Mouse (Mus musculus): ENCODE results near the gene Enthd1. TPM values are rescaled to one million over a fixed set of nuclear protein-coding genes. Genes with fewer than 3 reads are reported as not detected.
A peak's percentile ranks its signal among the peaks of the same experiment; 100 is the strongest.

The Enthd1 gene
- not detected in 2 replicates for polyA plus RNA-seq (2015; fragmentation: Nextera tagmentation; extraction: Ambion mirVana)

DNA sequence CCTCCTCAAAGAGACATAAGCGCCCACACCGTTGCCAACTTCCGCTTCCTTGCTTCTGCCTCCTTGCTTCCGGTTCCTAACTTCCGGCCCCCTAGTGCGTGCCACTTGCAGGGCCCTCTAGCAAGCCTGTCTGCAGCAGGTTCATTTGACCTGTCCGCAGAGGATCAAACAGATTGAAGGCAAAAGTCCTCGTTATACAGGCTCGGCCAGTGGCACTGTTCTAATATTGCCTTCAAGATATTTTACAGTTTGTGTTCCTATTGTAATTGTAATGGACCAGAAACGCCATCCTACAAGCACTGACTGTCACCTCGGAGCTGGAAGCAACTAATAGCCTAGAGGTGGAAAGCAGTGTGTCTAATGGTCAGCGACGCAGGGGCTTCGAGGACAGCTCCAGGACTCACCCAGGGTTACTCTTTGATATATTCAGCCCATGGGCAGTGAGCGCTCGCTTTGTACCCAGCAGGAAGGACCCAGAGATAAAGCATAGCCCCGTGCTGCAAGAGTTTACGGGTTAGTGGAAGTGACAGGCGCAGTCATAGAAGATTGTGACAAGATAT is at the start of gene Enthd1:
Gene Enthd1, minus strand, starts transcription at position 51 of the 560 bp plus-strand sequence.
- H3K36me3 ChIP-seq (replicated peaks): no peaks in the 10 kb centered on the region
- no peak for ATAC-seq (ENCODE audit: insufficient read depth)
- no peaks in the 10 kb centered on the region for H3K4me1 ChIP-seq (replicated peaks)
- no peak within 1 kb of the TSS for H3K9ac ChIP-seq
- peaks cover 65% of the 10 kb centered on the region for H3K27me3 ChIP-seq
- WGBS (ENCODE audit: insufficient replicate concordance): 56% methylated on average over 19 of the region's 19 CpGs
- no peak within 1 kb of the TSS for H3K4me2 ChIP-seq
- H3K4me3 ChIP-seq (replicated peaks): no peak within 1 kb of the TSS
- H3K27ac ChIP-seq (replicated peaks): no peak within 1 kb of the TSS
- no peaks in the 10 kb centered on the region for H3K9me3 ChIP-seq (replicated peaks)

GRCm38 (mm10) chr15:80613904-80614303 is 48.9 kb upstream of the Enthd1 start:
- H3K4me2 ChIP-seq: no peak overlapping the region
- no peaks in the 10 kb centered on the region for H3K36me3 ChIP-seq (replicated peaks)
- H3K9me3 ChIP-seq (replicated peaks): no peaks in the 10 kb centered on the region
- WGBS (ENCODE audit: insufficient replicate concordance): 44% methylated on average over 5 of the region's 5 CpGs
- H3K27ac ChIP-seq (replicated peaks): no peak overlapping the region
- H3K4me1 ChIP-seq (replicated peaks): peaks cover 47% of the 10 kb centered on the region
- no peak overlapping the region for H3K9ac ChIP-seq
- no peak for ATAC-seq (ENCODE audit: insufficient read depth)
- H3K27me3 ChIP-seq: peaks cover 53% of the 10 kb centered on the region
- no peak overlapping the region for H3K4me3 ChIP-seq (replicated peaks)

- WGBS (ENCODE audit: insufficient replicate concordance): 61% methylated on average over 5 of the region's 5 CpGs
- no peak for ATAC-seq (ENCODE audit: insufficient read depth)
These were observed 46.5 kb upstream of the Enthd1 start for GRCm38 (mm10) chr15:80611478-80611877.

GRCm38 (mm10) chr15:80610335-80610734 is 45.4 kb upstream of the Enthd1 start:
- H3K9ac ChIP-seq: 0 out of 2 replicates have a peak overlapping the region, but pooled peaks have one; percentile 15
- 28% methylated on average over 2 of the region's 2 CpGs for WGBS (ENCODE audit: insufficient replicate concordance)
- peaks cover 40% of the 10 kb centered on the region for H3K27me3 ChIP-seq
- H3K4me1 ChIP-seq (replicated peaks): peaks cover 29% of the 10 kb centered on the region
- no peak overlapping the region for H3K4me2 ChIP-seq
- ATAC-seq (ENCODE audit: insufficient read depth): no peak
- no peak overlapping the region; the same call in 1 of the 2 replicates for H3K27ac ChIP-seq (replicated peaks)
- no peaks in the 10 kb centered on the region for H3K36me3 ChIP-seq (replicated peaks)
- no peak overlapping the region for H3K4me3 ChIP-seq (replicated peaks)
- H3K9me3 ChIP-seq (replicated peaks): no peaks in the 10 kb centered on the region

More at GRCm38 (mm10) chr15:80611478-80611877, 46.5 kb upstream of the Enthd1 start:
- H3K27ac ChIP-seq (replicated peaks): no peak overlapping the region
- H3K9me3 ChIP-seq (replicated peaks): no peaks in the 10 kb centered on the region
- H3K27me3 ChIP-seq: peaks cover 38% of the 10 kb centered on the region
- H3K4me3 ChIP-seq (replicated peaks): no peak overlapping the region
- H3K4me1 ChIP-seq (replicated peaks): peaks cover 40% of the 10 kb centered on the region
- H3K9ac ChIP-seq: no peak overlapping the region
- H3K36me3 ChIP-seq (replicated peaks): no peaks in the 10 kb centered on the region
- H3K4me2 ChIP-seq: no peak overlapping the region

DNA sequence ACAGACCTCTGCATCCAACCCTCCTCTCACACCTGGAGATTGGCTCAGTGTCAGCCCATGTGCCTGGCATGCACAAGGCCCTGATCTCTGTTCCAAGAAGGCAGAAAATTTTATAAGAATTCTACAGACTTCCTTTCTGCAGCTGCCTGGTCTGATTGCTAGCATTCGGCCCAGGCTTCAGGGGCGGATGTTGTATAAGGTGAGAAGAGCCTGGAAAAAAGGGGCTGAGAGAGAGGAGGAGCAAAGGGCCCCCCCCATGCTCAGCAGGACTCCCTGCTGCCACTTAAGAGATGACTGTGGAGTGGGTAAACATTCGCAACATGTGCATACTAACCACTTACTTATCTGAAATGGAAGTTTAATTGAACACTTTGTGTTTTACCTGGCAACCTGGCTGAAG is 43.0 kb upstream of the Enthd1 start:
- Histone ChIP-seq H3K27me3 (peaks cover 17% of the 10 kb centered on the region), H3K4me3 (replicated peaks) (no peak overlapping the region), H3K4me2 (no peak overlapping the region), H3K27ac (replicated peaks) (no peak overlapping the region), H3K36me3 (replicated peaks) (no peaks in the 10 kb centered on the region), H3K9ac (no peak overlapping the region), H3K4me1 (replicated peaks) (peaks cover 17% of the 10 kb centered on the region), H3K9me3 (replicated peaks) (no peaks in the 10 kb centered on the region)
- WGBS (ENCODE audit: insufficient replicate concordance): 56% methylated on average over 3 of the region's 3 CpGs
- no peak for ATAC-seq (ENCODE audit: insufficient read depth)

GRCm38 (mm10) chr15:80604026-80604425 is 39.1 kb upstream of the Enthd1 start:
- Histone ChIP-seq H3K4me2 (no peak overlapping the region), H3K9ac (no peak overlapping the region), H3K4me1 (replicated peaks) (peaks cover 14% of the 10 kb centered on the region), H3K27ac (replicated peaks) (no peak overlapping the region), H3K27me3 (peaks cover 14% of the 10 kb centered on the region), H3K4me3 (replicated peaks) (no peak overlapping the region), H3K9me3 (replicated peaks) (no peaks in the 10 kb centered on the region), H3K36me3 (replicated peaks) (no peaks in the 10 kb centered on the region)
- WGBS (ENCODE audit: insufficient replicate concordance): 65% methylated on average over 6 of the region's 6 CpGs
- no peak for ATAC-seq (ENCODE audit: insufficient read depth)

- no peaks in the 10 kb centered on the region for H3K36me3 ChIP-seq (replicated peaks)
- H3K4me2 ChIP-seq: no peak overlapping the region
- no peaks in the 10 kb centered on the region for H3K9me3 ChIP-seq (replicated peaks)
- ATAC-seq (ENCODE audit: insufficient read depth): no peak
- H3K4me1 ChIP-seq (replicated peaks): peaks cover 20% of the 10 kb centered on the region
- 60% methylated on average over 7 of the region's 7 CpGs for WGBS (ENCODE audit: insufficient replicate concordance)
- H3K9ac ChIP-seq: no peak overlapping the region
- no peak overlapping the region for H3K4me3 ChIP-seq (replicated peaks)
- peaks cover 12% of the 10 kb centered on the region; the same call in 1 of the 2 replicates for H3K27me3 ChIP-seq
- H3K27ac ChIP-seq (replicated peaks): no peak overlapping the region
These were observed 37.5 kb upstream of the Enthd1 start for GRCm38 (mm10) chr15:80602487-80602886.

GRCm38 (mm10) chr15:80601456-80601855 is 36.5 kb upstream of the Enthd1 start:
- H3K36me3 ChIP-seq (replicated peaks): no peaks in the 10 kb centered on the region
- H3K4me1 ChIP-seq (replicated peaks): peaks cover 20% of the 10 kb centered on the region
- H3K4me3 ChIP-seq (replicated peaks): no peak overlapping the region
- no peak overlapping the region for H3K4me2 ChIP-seq
- peaks cover 11% of the 10 kb centered on the region; the same call in 1 of the 2 replicates for H3K27me3 ChIP-seq
- ATAC-seq (ENCODE audit: insufficient read depth): no peak
- H3K27ac ChIP-seq (replicated peaks): no peak overlapping the region
- H3K9me3 ChIP-seq (replicated peaks): no peaks in the 10 kb centered on the region
- H3K9ac ChIP-seq: no peak overlapping the region
- 64% methylated on average over 7 of the region's 7 CpGs for WGBS (ENCODE audit: insufficient replicate concordance)

DNA sequence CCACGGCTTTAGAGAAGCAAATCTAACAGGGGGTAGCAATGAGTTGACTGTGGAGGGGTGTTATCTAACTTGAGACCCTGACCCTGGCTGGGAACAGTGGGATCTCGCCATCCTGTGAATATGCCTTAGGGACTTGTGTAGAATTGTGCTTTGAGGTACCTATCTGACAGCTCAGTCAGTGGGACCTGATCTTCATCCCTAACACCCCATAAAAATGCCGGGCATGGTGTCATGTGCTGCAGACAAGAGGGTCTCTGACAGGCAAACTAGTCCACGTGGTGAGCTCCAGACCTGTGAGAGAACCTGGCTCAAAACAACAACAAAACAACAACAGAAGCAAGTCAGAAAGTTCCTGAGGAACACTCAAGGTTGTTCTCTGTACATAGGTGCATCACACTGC is 34.9 kb upstream of the Enthd1 start:
- 0 out of 2 replicates have a peak overlapping the region, but pooled peaks have one; percentile 15 for H3K27ac ChIP-seq (replicated peaks)

DNA sequence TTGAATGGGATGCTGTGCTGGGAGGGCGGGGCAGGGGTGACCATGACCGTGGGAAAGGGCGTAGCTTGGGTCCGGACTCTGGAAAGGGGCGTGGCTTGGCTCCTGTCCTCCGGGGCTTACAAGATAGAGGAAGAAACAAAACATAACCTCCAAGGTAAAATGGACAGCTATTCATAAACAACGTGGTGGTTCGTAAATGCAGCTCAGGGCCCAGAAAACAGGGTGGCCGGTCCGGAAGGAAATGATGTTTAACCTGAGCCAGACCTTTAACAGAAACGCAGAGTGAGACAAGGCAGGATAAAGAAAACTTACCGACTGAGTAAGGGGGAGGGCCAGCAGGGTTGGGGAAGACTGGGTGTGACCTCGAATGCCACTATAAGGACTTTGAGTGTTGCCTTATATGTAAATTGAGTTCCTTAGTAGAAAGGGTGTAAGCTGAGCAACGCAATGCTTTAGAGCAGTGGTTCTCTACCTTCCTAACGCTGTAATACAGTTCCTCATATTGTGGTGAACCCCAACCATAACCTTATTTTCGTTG is 34.3 kb upstream of the Enthd1 start:
- ATAC-seq (ENCODE audit: insufficient read depth): peak; percentile 87
- Histone ChIP-seq H3K4me1 (replicated peaks) (peaks cover 20% of the 10 kb centered on the region), H3K9me3 (replicated peaks) (no peaks in the 10 kb centered on the region), H3K4me3 (replicated peaks) (peak overlapping the region; percentile 42), H3K36me3 (replicated peaks) (no peaks in the 10 kb centered on the region), H3K27me3 (peaks cover 5% of the 10 kb centered on the region; the same call in 1 of the 2 replicates), H3K4me2 (peak overlapping the region; percentile 68), H3K9ac (peak overlapping the region; percentile 36; the same call in 1 of the 2 replicates), H3K27ac (replicated peaks) (0 out of 2 replicates have a peak overlapping the region, but pooled peaks have one; percentile 15)
- WGBS (ENCODE audit: insufficient replicate concordance): 18% methylated on average over 16 of the region's 16 CpGs

More for the DNA sequence above, 34.9 kb upstream of the Enthd1 start:
- Histone ChIP-seq H3K4me3 (replicated peaks) (peak overlapping the region; percentile 42; the same call in 1 of the 2 replicates), H3K4me1 (replicated peaks) (peaks cover 20% of the 10 kb centered on the region), H3K36me3 (replicated peaks) (no peaks in the 10 kb centered on the region), H3K9me3 (replicated peaks) (no peaks in the 10 kb centered on the region), H3K27me3 (peaks cover 2% of the 10 kb centered on the region; the same call in 1 of the 2 replicates), H3K9ac (no peak overlapping the region), H3K4me2 (peak overlapping the region; percentile 68)
- 59% methylated on average over 4 of the region's 4 CpGs for WGBS (ENCODE audit: insufficient replicate concordance)
- no peak for ATAC-seq (ENCODE audit: insufficient read depth)

DNA sequence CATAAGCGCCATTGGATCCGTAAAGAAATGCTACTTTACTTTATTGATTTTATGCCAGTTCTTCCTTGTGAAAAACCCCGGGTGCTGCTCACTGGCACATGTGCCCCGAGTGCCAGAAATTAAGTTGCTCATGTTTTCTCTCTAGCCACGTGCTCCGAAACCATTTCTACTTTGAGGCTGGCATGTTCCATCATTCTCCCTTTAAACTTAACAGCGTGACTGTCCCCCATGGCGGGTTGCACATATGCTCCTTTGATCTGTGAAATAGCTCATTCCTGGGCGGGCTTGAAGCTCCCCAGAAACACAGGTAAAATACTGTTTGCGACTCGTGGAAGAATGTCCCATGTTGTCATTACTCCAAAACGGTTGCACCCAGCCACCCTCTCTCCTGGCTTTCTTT is 33.8 kb upstream of the Enthd1 start:
- Histone ChIP-seq H3K4me3 (replicated peaks) (0 out of 2 replicates have a peak overlapping the region, but pooled peaks have one; percentile 42), H3K4me2 (peak overlapping the region; percentile 68), H3K36me3 (replicated peaks) (no peaks in the 10 kb centered on the region), H3K9me3 (replicated peaks) (no peaks in the 10 kb centered on the region), H3K27me3 (peaks cover 5% of the 10 kb centered on the region; the same call in 1 of the 2 replicates), H3K27ac (replicated peaks) (no peak overlapping the region), H3K4me1 (replicated peaks) (peaks cover 23% of the 10 kb centered on the region), H3K9ac (no peak overlapping the region)
- 64% methylated on average over 12 of the region's 12 CpGs for WGBS (ENCODE audit: insufficient replicate concordance)
- no peak for ATAC-seq (ENCODE audit: insufficient read depth)

Measured in liver, embryonic 15.5 days (tissue).